In the genomic region with DNA sequence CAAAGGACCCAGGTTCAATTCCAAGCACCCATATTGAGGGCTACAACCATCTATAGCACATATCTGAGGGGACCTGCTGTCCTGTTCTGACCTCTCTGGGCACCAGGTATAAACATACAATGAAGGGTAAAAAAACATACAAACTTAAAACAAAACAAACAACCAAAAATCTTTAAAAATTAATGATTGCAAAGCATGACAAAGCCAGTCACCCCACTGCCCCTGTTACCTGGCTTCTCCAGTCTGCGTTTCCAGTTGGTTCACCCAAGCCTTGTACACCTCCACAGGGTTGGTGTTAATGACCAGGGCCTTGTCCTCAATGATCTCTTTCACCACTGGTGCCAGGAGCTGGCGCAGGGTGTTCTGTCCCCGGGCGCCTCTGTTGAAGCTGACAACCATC, we compare ENCODE assay signal across 30 mouse cellular contexts.
"Had no signal": no experiment of that assay in that cellular context is flagged by ENCODE, and none has a peak within 500 bp of the region (broad histone marks: within the 10 kb centered on the region; RNA-seq: fewer than 3 reads in every experiment).

No protein-coding gene starts in this region.

- DNase-seq: left cerebral cortex, postnatal 4 days; liver, embryonic 13.5 days; lung, adult 18-20 months; lung, adult 2 months; lung, embryonic 14.5 days; lung, postnatal 10 days; lung, postnatal 14 days; lung, postnatal 36 days; lung, postnatal 4 days; midbrain, embryonic 14.5 days had no signal

- H3K4me2 ChIP-seq: limb, embryonic 12.5 days; limb, embryonic 13.5 days; limb, embryonic 15.5 days; liver, embryonic 11.5 days; liver, embryonic 13.5 days; liver, embryonic 15.5 days; lung, embryonic 14.5 days; lung, embryonic 15.5 days; midbrain, embryonic 11.5 days; midbrain, embryonic 12.5 days; midbrain, embryonic 13.5 days; midbrain, embryonic 15.5 days; neural tube, embryonic 12.5 days had no signal

- H3K27ac ChIP-seq: left cerebral cortex, adult 2 months; limb, embryonic 10.5 days; limb, embryonic 12.5 days; limb, embryonic 13.5 days; limb, embryonic 15.5 days; liver, embryonic 13.5 days; liver, embryonic 14.5 days; liver, embryonic 15.5 days; lung, embryonic 15.5 days; macrophage; midbrain, embryonic 10.5 days; midbrain, embryonic 12.5 days; midbrain, embryonic 13.5 days; midbrain, embryonic 15.5 days; neural tube, embryonic 12.5 days had no signal

- H3K9me3 ChIP-seq: limb, embryonic 10.5 days; limb, embryonic 12.5 days; limb, embryonic 13.5 days; limb, embryonic 15.5 days; liver, embryonic 13.5 days; liver, embryonic 15.5 days; lung, embryonic 15.5 days; midbrain, embryonic 10.5 days; midbrain, embryonic 12.5 days; midbrain, embryonic 13.5 days; midbrain, embryonic 15.5 days; neural tube, embryonic 12.5 days had no signal

- H3K4me3 ChIP-seq: left cerebral cortex, adult 2 months; limb, embryonic 10.5 days; limb, embryonic 12.5 days; limb, embryonic 13.5 days; limb, embryonic 15.5 days; liver, embryonic 13.5 days; liver, embryonic 15.5 days; lung, embryonic 15.5 days; megakaryocyte, embryonic 14.5 days; midbrain, embryonic 10.5 days; midbrain, embryonic 12.5 days; midbrain, embryonic 13.5 days; midbrain, embryonic 15.5 days; myocyte; neural tube, embryonic 12.5 days had no signal

- H3K36me3 ChIP-seq: lung, embryonic 15.5 days; midbrain, embryonic 15.5 days had no signal

- H3K27me3 ChIP-seq: limb, embryonic 12.5 days; limb, embryonic 13.5 days; limb, embryonic 15.5 days; liver, embryonic 13.5 days; liver, embryonic 15.5 days; lung, embryonic 15.5 days; megakaryocyte, embryonic 14.5 days; midbrain, embryonic 12.5 days; midbrain, embryonic 13.5 days; midbrain, embryonic 15.5 days; neural tube, embryonic 12.5 days had no signal

- ATAC-seq: lung, postnatal 0 days; midbrain, embryonic 13.5 days; midbrain, embryonic 15.5 days; midbrain, embryonic 16.5 days had no signal

- H3K9ac ChIP-seq: limb, embryonic 12.5 days; limb, embryonic 13.5 days; limb, embryonic 15.5 days; liver, embryonic 13.5 days; liver, embryonic 14.5 days; liver, embryonic 15.5 days; lung, embryonic 14.5 days; lung, embryonic 15.5 days; midbrain, embryonic 12.5 days; midbrain, embryonic 13.5 days; midbrain, embryonic 15.5 days; neural tube, embryonic 12.5 days had no signal

- H3K4me1 ChIP-seq: limb, embryonic 12.5 days; limb, embryonic 13.5 days; limb, embryonic 15.5 days; lung, embryonic 15.5 days; midbrain, embryonic 12.5 days; midbrain, embryonic 13.5 days; midbrain, embryonic 15.5 days; neural tube, embryonic 12.5 days had no signal
